Mouse (Mus musculus) C2C12 (cell line): ENCODE measurements at regions not wholly inside any gene's neighbourhood (a gene's known extent, or its start where the extent isn't known, plus 50 kb on each side); places are given as distances from the start of the nearest gene placed in this dataset.

Experiments
- CEBPB ChIP-seq: IDR thresholded peaks from one replicate; pipeline ENCODE4 v1.6.1; 2011; ENCODE audit warnings: low read depth, mild to moderate bottlenecking, control low read depth, moderate library complexity
- CTCF ChIP-seq: IDR thresholded peaks from one replicate; pipeline ENCODE4 v1.5.1; 2011; ENCODE audit not compliant: control insufficient read depth, insufficient read depth, insufficient read length
- MYOG ChIP-seq: IDR thresholded peaks from one replicate; pipeline ENCODE4 v1.6.1; 2011; ENCODE audit not compliant: control insufficient read depth, insufficient read length; ENCODE audit errors: extremely low read depth

DNA sequence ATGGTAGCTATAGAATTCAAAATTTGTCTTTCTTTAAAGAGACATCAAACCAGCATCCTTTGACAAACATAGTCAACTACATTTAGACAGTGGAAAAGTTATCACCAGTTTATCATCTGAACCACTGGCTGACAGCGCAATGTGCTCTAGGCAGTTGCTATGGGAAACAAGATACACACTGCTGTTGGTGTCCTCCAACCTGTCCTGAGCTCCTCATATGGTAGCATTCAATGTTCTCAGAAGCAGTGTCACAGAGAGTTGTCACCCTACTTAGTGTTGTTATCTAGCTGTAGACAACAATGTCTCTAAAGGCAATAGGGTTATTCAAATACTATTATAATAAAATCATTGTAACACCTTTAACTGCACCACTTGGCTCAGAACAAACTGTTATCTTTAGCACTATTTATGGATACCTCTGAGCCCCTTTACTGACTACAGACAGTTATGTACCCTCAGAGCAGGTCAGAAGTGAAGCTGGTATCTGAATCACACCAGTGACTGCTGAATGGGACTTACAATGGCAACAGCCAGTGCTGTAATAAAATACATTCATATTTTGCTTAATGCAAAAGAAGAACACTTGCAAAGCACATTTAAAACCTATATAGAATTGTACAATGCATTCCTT is 2747.9 kb upstream of the Gm6569 start:
- no peak for TF ChIP-seq CTCF
- TF ChIP-seq CEBPB, result no peak
- no peak for TF ChIP-seq MYOG
